Mouse (Mus musculus) lung, embryonic 14.5 days (tissue): Measurements from ENCODE around the gene Usp29. TPM values are rescaled to one million over a fixed set of nuclear protein-coding genes. Genes with fewer than 3 reads are reported as not detected.
"Not testable (repeated sequence)": the region's sequence is repeated elsewhere in the genome, so short reads cannot be mapped to it uniquely, and the experiment has no call there.

Experiments
- ATAC-seq: fragments of 200-750 bp; cut with Nextera tagmentation; 2 replicates; pipeline ENCODE4 v1.8.0; 2017; ENCODE audit warnings: mild to moderate bottlenecking, moderate TSS enrichment, moderate library complexity; ENCODE audit not compliant: insufficient read depth
- DNase-seq: peaks from one replicate; pipeline ENCODE4 v3.0.0-alpha.2; 2015
- H3K27ac ChIP-seq: fragments of 300-500 bp; sonication (generic); 2 replicates; pipeline ENCODE4 v1.5.1; 2014; ENCODE audit warnings: low read depth, mild to moderate bottlenecking, moderate library complexity
- H3K27me3 ChIP-seq: fragments of 300-500 bp; sonication (generic); 2 replicates; pipeline ENCODE4 v1.6.1; 2014; ENCODE audit warnings: low read length, control low read depth; ENCODE audit not compliant: insufficient read depth
- H3K36me3 ChIP-seq: fragments of 300-500 bp; sonication (generic); 2 replicates; pipeline ENCODE4 v1.6.1; 2014; ENCODE audit warnings: control low read depth; ENCODE audit not compliant: insufficient read depth
- H3K4me1 ChIP-seq: fragments of 300-500 bp; sonication (generic); 2 replicates; pipeline ENCODE4 v1.6.1; 2014; ENCODE audit warnings: antibody characterized with exemption, control low read depth; ENCODE audit not compliant: insufficient read depth
- H3K4me2 ChIP-seq: fragments of 300-500 bp; sonication (generic); 2 replicates; pipeline ENCODE4 v1.6.1; 2014; ENCODE audit warnings: mild to moderate bottlenecking
- H3K4me3 ChIP-seq: fragments of 300-500 bp; sonication (generic); 2 replicates; pipeline ENCODE4 v1.5.1; 2014; ENCODE audit warnings: low read depth, low read length
- H3K9ac ChIP-seq: fragments of 300-500 bp; sonication (generic); 2 replicates; pipeline ENCODE4 v1.6.1; 2014
- H3K9me3 ChIP-seq: fragments of 300-500 bp; sonication (generic); 2 replicates; pipeline ENCODE4 v1.6.1; 2016; ENCODE audit warnings: low read depth, low read length, control low read depth
- CTCF ChIP-seq: IDR thresholded peaks from 2 replicates; pipeline ENCODE4 v1.5.1; 2016; ENCODE audit warnings: antibody characterized with exemption, low read depth
- WGBS: fragments of 180-500 bp; shearing (Covaris S2); extraction: QIAGEN DNeasy Blood & Tissue Kit; methylation state at CpG from one replicate; pipeline ENCODE4 v1.1.7; 2014; 5-methylcytosine and 5-hydroxymethylcytosine counted together
- polyA plus RNA-seq: library from polyadenylated mRNA; unstranded; fragments of >200 nt; fragmentation: Nextera tagmentation; extraction: Ambion mirVana; gene quantifications from 2 replicates; pipeline ENCODE4 v1.2.1, GENCODE M21; 2014

The Usp29 gene
- polyA plus RNA-seq, 1 experiment from 2014 or later, result 6.2 TPM

DNA sequence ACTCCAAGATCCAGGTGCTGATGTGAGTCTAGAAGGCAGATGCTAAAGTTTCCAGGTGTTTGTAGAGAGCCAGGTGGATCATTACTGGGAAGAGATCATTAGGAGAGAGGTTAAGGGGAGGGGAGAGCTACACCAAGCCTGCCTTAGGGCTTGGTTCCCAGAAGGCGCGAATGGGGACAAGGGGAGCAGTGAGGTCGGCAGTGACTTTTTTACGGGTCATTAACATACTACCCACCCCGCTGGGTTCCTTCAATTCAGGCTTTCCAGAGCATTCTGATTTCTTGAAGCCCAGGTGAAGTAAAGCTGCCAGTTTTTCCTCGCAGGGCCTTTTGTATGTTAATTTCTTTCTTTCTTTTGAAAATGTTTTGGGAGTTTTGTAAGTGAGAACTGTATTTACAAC lies 29.8 kb downstream of the Usp29 start:
- H3K27ac ChIP-seq, result no peak overlapping the region
- no peaks in the 10 kb centered on the region for H3K36me3 ChIP-seq
- H3K4me2 ChIP-seq, result no peak overlapping the region
- DNase-seq (no peak), ATAC-seq (no peak)
- H3K9me3 ChIP-seq, result no peaks in the 10 kb centered on the region
- no peak overlapping the region for H3K4me3 ChIP-seq
- TF ChIP-seq CTCF, result no peak
- WGBS, result 62% methylated on average over 6 of the region's 6 CpGs
- H3K27me3 ChIP-seq, result no peaks in the 10 kb centered on the region
- H3K9ac ChIP-seq, result no peak overlapping the region
- no peaks in the 10 kb centered on the region for H3K4me1 ChIP-seq

GRCm38 (mm10) chr7:6765240-6765639 lies 34.9 kb downstream of the Usp29 start:
- Histone ChIP-seq H3K4me1 (peaks cover 5% of the 10 kb centered on the region), H3K4me3 (no peak overlapping the region), H3K36me3 (no peaks in the 10 kb centered on the region; the same call in 1 of the 2 replicates), H3K4me2 (no peak overlapping the region), H3K27ac (0 out of 2 replicates have a peak overlapping the region, but pooled peaks have one; percentile 1), H3K9me3 (no peaks in the 10 kb centered on the region), H3K27me3 (no peaks in the 10 kb centered on the region), H3K9ac (no peak overlapping the region)
- WGBS, result 19% methylated on average over 5 of the region's 5 CpGs
- no peak for TF ChIP-seq CTCF
- ATAC-seq, result peak; percentile 70
- peak; percentile 44 for DNase-seq

GRCm38 (mm10) chr7:6770286-6770685 lies 39.9 kb downstream of the Usp29 start:
- Histone ChIP-seq H3K4me3 (no peak overlapping the region), H3K9ac (no peak overlapping the region), H3K4me1 (peaks cover 14% of the 10 kb centered on the region), H3K27me3 (no peaks in the 10 kb centered on the region), H3K9me3 (no peaks in the 10 kb centered on the region), H3K36me3 (no peaks in the 10 kb centered on the region; the same call in 1 of the 2 replicates), H3K27ac (peak overlapping the region; percentile 69; the same call in 1 of the 2 replicates), H3K4me2 (peak overlapping the region; percentile 33)
- 3% methylated on average over 8 of the region's 8 CpGs for WGBS
- DNase-seq, result peak; percentile 52
- no peak for TF ChIP-seq CTCF
- ATAC-seq, result peak; percentile 78

GRCm38 (mm10) chr7:6773865-6774413 lies 43.6 kb downstream of the Usp29 start:
- WGBS, result 37% methylated on average over 11 of the region's 11 CpGs
- not testable (repeated sequence) for H3K27me3 ChIP-seq, H3K4me2 ChIP-seq, DNase-seq, H3K4me3 ChIP-seq, ATAC-seq, H3K9me3 ChIP-seq, H3K36me3 ChIP-seq, H3K9ac ChIP-seq
- Histone ChIP-seq H3K27ac (0 out of 2 replicates have a peak overlapping the region, but pooled peaks have one; percentile 8), H3K4me1 (peaks cover 39% of the 10 kb centered on the region)

DNA sequence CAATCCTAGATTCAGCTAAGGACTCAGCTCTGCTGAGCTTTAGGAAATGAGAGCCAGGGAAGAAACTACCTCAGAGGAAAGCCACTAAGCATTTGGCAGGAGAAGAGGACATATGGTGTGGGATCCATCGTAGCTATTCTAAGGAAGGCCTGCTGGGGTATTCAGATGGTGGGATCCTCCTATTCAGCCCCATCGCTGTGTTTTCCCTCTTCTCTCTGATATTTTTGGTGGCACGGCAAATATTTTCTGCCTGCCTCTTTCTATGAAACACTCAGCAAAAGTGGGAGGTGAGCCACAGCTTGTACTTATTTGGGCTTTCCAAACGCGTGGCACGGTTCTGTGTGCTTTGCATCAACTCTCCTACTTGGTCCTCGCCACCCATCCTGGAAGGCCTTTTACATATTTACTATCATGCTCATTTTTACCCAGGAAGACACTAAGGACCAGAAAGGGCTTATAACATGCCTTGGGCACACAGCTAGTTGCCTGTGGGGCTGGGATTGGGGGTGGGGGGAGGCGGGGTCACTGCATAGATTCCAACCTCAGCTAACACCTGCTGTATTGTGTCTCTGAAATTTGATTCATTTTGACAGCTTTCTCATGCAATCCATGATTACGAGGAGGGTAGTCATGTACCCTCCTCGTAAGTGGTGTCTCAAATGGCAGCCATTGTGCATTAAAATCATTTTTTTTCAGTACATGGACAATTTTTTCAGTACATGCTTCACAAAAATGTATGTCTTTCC lies 46.1 kb downstream of the Usp29 start:
- ATAC-seq (no peak), DNase-seq (no peak)
- Histone ChIP-seq H3K9ac (no peak overlapping the region), H3K4me1 (peaks cover 41% of the 10 kb centered on the region), H3K4me2 (0 out of 2 replicates have a peak overlapping the region, but pooled peaks have one; percentile 40), H3K9me3 (no peaks in the 10 kb centered on the region), H3K4me3 (no peak overlapping the region), H3K27ac (peak overlapping the region; percentile 90), H3K27me3 (no peaks in the 10 kb centered on the region), H3K36me3 (no peaks in the 10 kb centered on the region)
- TF ChIP-seq CTCF, result no peak
- 69% methylated on average over 10 of the region's 10 CpGs for WGBS

- ATAC-seq (peak; percentile 92), DNase-seq (peak; percentile 88)
- Histone ChIP-seq H3K27ac (peak overlapping the region; percentile 90), H3K9ac (peak overlapping the region; percentile 1; the same call in 1 of the 2 replicates), H3K9me3 (no peaks in the 10 kb centered on the region), H3K36me3 (no peaks in the 10 kb centered on the region), H3K27me3 (no peaks in the 10 kb centered on the region), H3K4me1 (peaks cover 42% of the 10 kb centered on the region), H3K4me2 (peak overlapping the region; percentile 40), H3K4me3 (no peak overlapping the region)
- no peak for TF ChIP-seq CTCF
- WGBS, result 8% methylated on average over 2 of the region's 2 CpGs
Observed at GRCm38 (mm10) chr7:6777107-6777506, 46.7 kb downstream of the Usp29 start.

- Histone ChIP-seq H3K27me3 (no peaks in the 10 kb centered on the region), H3K4me3 (no peak overlapping the region), H3K27ac (peak overlapping the region; percentile 90), H3K4me1 (peaks cover 47% of the 10 kb centered on the region), H3K9ac (peak overlapping the region; percentile 1; the same call in 1 of the 2 replicates), H3K36me3 (no peaks in the 10 kb centered on the region), H3K4me2 (peak overlapping the region; percentile 40; the same call in 1 of the 2 replicates), H3K9me3 (no peaks in the 10 kb centered on the region)
- no peak for TF ChIP-seq CTCF
- WGBS, result 5% methylated on average over 4 of the region's 4 CpGs
- ATAC-seq, result peak; percentile 75
- DNase-seq, result peak; percentile 79
Observed at GRCm38 (mm10) chr7:6777689-6778088, 47.3 kb downstream of the Usp29 start.
